Mouse (Mus musculus) forebrain, postnatal 0 days (tissue): ENCODE measurements around the gene Susd4. TPM values are rescaled to one million over a fixed set of nuclear protein-coding genes. Genes with fewer than 3 reads are reported as not detected.

Experiments used
- ATAC-seq: fragments of 200-750 bp; cut with Nextera tagmentation; 2 replicates; pipeline ENCODE4 v1.8.0; 2017; ENCODE audit warnings: mild to moderate bottlenecking, moderate library complexity
- DNase-seq: peaks from one replicate; pipeline ENCODE4 v3.0.0-alpha.2; 2015
- H3K27ac ChIP-seq: fragments of 300-500 bp; sonication (generic); 2 replicates; pipeline ENCODE4 v1.5.1; 2014; ENCODE audit warnings: low read depth, mild to moderate bottlenecking, antibody characterized with exemption, low read length, moderate library complexity, mixed read lengths
- H3K27me3 ChIP-seq: fragments of 300-500 bp; sonication (generic); 2 replicates; pipeline ENCODE4 v1.6.1; 2014; ENCODE audit warnings: mild to moderate bottlenecking, low read length, mixed read lengths; ENCODE audit not compliant: insufficient read depth
- H3K36me3 ChIP-seq: fragments of 300-500 bp; sonication (generic); 2 replicates; pipeline ENCODE4 v1.6.1; 2014; ENCODE audit warnings: mild to moderate bottlenecking, moderate library complexity; ENCODE audit not compliant: insufficient read depth
- H3K4me1 ChIP-seq: fragments of 300-500 bp; sonication (generic); 2 replicates; pipeline ENCODE4 v1.6.1; 2014; ENCODE audit warnings: antibody characterized with exemption; ENCODE audit not compliant: insufficient read depth
- H3K4me2 ChIP-seq: fragments of 300-500 bp; sonication (generic); 2 replicates; pipeline ENCODE4 v1.6.1; 2014; ENCODE audit warnings: low read depth, mild to moderate bottlenecking, moderate library complexity
- H3K4me3 ChIP-seq: fragments of 300-500 bp; sonication (generic); 2 replicates; pipeline ENCODE4 v1.5.1; 2014; ENCODE audit warnings: low read depth, low read length, mixed read lengths
- H3K9ac ChIP-seq: fragments of 300-500 bp; sonication (generic); 2 replicates; pipeline ENCODE4 v1.6.1; 2014; ENCODE audit warnings: mild to moderate bottlenecking
- H3K9me3 ChIP-seq: fragments of 300-500 bp; sonication (generic); 2 replicates; pipeline ENCODE4 v1.6.1; 2016; ENCODE audit warnings: low read length
- CTCF ChIP-seq: sonication (generic); IDR thresholded peaks from 2 replicates; pipeline ENCODE4 v1.5.1; 2016; ENCODE audit warnings: antibody characterized with exemption, control low read depth, low read depth
- WGBS: fragments of 180-500 bp; shearing (Covaris S2); extraction: QIAGEN DNeasy Blood & Tissue Kit; methylation state at CpG from one replicate; pipeline ENCODE4 v1.1.7; 2014; 5-methylcytosine and 5-hydroxymethylcytosine counted together
- polyA plus RNA-seq: library from polyadenylated mRNA; unstranded; fragments of >200 nt; fragmentation: Nextera tagmentation; extraction: Ambion mirVana; gene quantifications from 2 replicates; pipeline ENCODE4 v1.2.1, GENCODE M21; 2015
- total RNA-seq: library from RNA; depleted of rRNA; stranded (reverse); fragments of >200 nt; gene quantifications from 2 replicates; pipeline ENCODE4 v1.2.3, GENCODE M21; 2014

Gene Susd4
- total and polyA plus RNA-seq, 2 experiments from 2014 or later = 55.4 to 65.4 TPM

- DNase-seq = no peak
- no peak for TF ChIP-seq CTCF
- Histone ChIP-seq H3K4me3 (no peak overlapping the region), H3K27me3 (no peaks in the 10 kb centered on the region), H3K9ac (no peak overlapping the region), H3K4me2 (no peak overlapping the region), H3K36me3 (no peaks in the 10 kb centered on the region), H3K27ac (no peak overlapping the region), H3K9me3 (no peaks in the 10 kb centered on the region), H3K4me1 (no peaks in the 10 kb centered on the region)
- ATAC-seq = no peak
- WGBS = 72% methylated on average over 12 of the region's 12 CpGs
Measured at GRCm38 (mm10) chr1:182849556-182849955, 85.9 kb downstream of the Susd4 start.

GRCm38 (mm10) chr1:182850080-182850479, 86.4 kb downstream of the Susd4 start:
- no peak overlapping the region for H3K4me3 ChIP-seq
- no peaks in the 10 kb centered on the region for H3K9me3 ChIP-seq
- H3K27me3 ChIP-seq = no peaks in the 10 kb centered on the region
- no peak for TF ChIP-seq CTCF
- no peak for DNase-seq
- H3K9ac ChIP-seq = no peak overlapping the region
- H3K36me3 ChIP-seq = no peaks in the 10 kb centered on the region
- no peak overlapping the region for H3K4me2 ChIP-seq
- ATAC-seq = no peak
- no peak overlapping the region for H3K27ac ChIP-seq
- WGBS = 76% methylated on average over 1 of the region's 1 CpGs
- H3K4me1 ChIP-seq = no peaks in the 10 kb centered on the region

GRCm38 (mm10) chr1:182852158-182852557, 88.5 kb downstream of the Susd4 start:
- DNase-seq (no peak), ATAC-seq (no peak)
- 47% methylated on average over 6 of the region's 6 CpGs for whole genome bisulfite sequencing
- H3K9ac ChIP-seq = no peak overlapping the region
- H3K4me1 ChIP-seq = no peaks in the 10 kb centered on the region
- no peak overlapping the region for H3K4me2 ChIP-seq
- no peaks in the 10 kb centered on the region for H3K36me3 ChIP-seq
- H3K27me3 ChIP-seq = no peaks in the 10 kb centered on the region
- H3K4me3 ChIP-seq = no peak overlapping the region
- no peak overlapping the region for H3K27ac ChIP-seq
- no peak for TF ChIP-seq CTCF
- H3K9me3 ChIP-seq = no peaks in the 10 kb centered on the region

GRCm38 (mm10) chr1:182856636-182857035, 93.0 kb downstream of the Susd4 start:
- DNase-seq = no peak
- Histone ChIP-seq H3K4me1 (no peaks in the 10 kb centered on the region), H3K4me2 (no peak overlapping the region), H3K4me3 (no peak overlapping the region), H3K9me3 (no peaks in the 10 kb centered on the region), H3K9ac (no peak overlapping the region), H3K27ac (no peak overlapping the region), H3K36me3 (no peaks in the 10 kb centered on the region), H3K27me3 (no peaks in the 10 kb centered on the region)
- 79% methylated on average over 13 of the region's 13 CpGs for WGBS
- ATAC-seq = no peak
- no peak for TF ChIP-seq CTCF

GRCm38 (mm10) chr1:182861671-182862358, 98.2 kb downstream of the Susd4 start:
- Histone ChIP-seq H3K4me2 (no peak overlapping the region), H3K4me3 (no peak overlapping the region), H3K4me1 (no peaks in the 10 kb centered on the region), H3K27ac (no peak overlapping the region), H3K9me3 (no peaks in the 10 kb centered on the region), H3K36me3 (no peaks in the 10 kb centered on the region), H3K27me3 (no peaks in the 10 kb centered on the region), H3K9ac (no peak overlapping the region)
- ATAC-seq (no peak), DNase-seq (no peak)
- 53% methylated on average over 7 of the region's 7 CpGs for WGBS
- TF ChIP-seq CTCF = no peak

- Histone ChIP-seq H3K9ac (no peak overlapping the region), H3K27ac (no peak overlapping the region), H3K36me3 (no peaks in the 10 kb centered on the region), H3K4me3 (no peak overlapping the region), H3K4me2 (no peak overlapping the region), H3K27me3 (no peaks in the 10 kb centered on the region), H3K4me1 (no peaks in the 10 kb centered on the region), H3K9me3 (no peaks in the 10 kb centered on the region)
- no peak for TF ChIP-seq CTCF
- ATAC-seq = no peak
- 89% methylated on average over 6 of the region's 6 CpGs for WGBS
- DNase-seq = no peak
Measured at GRCm38 (mm10) chr1:182863396-182863795, 99.7 kb downstream of the Susd4 start.

GRCm38 (mm10) chr1:182867886-182868285, 104.2 kb downstream of the Susd4 start:
- WGBS = 96% methylated on average over 3 of the region's 3 CpGs
- ATAC-seq = no peak
- no peak overlapping the region for H3K27ac ChIP-seq

More at GRCm38 (mm10) chr1:182867886-182868285, 104.2 kb downstream of the Susd4 start:
- Histone ChIP-seq H3K9ac (no peak overlapping the region), H3K27me3 (no peaks in the 10 kb centered on the region), H3K4me3 (no peak overlapping the region), H3K36me3 (no peaks in the 10 kb centered on the region), H3K4me2 (no peak overlapping the region), H3K4me1 (no peaks in the 10 kb centered on the region), H3K9me3 (no peaks in the 10 kb centered on the region)
- TF ChIP-seq CTCF = no peak
- no peak for DNase-seq
